Mouse (Mus musculus): ENCODE data around the gene Vcpkmt. TPM values are rescaled to one million over a fixed set of nuclear protein-coding genes. Genes with fewer than 3 reads are reported as not detected.

The Vcpkmt gene
- polyA plus RNA-seq, 1 experiment from 2014 or later, result 22.9 TPM

- no peaks in the 10 kb centered on the region for H3K36me3 ChIP-seq (replicated peaks; ENCODE audit: control insufficient read depth, insufficient read depth)
- H3K4me1 ChIP-seq (replicated peaks; ENCODE audit: control insufficient read depth, insufficient read depth, low read length), result no peaks in the 10 kb centered on the region; the same call in 1 of the 2 replicates
- H3K9me3 ChIP-seq (ENCODE audit: control insufficient read depth, low read length), result no peaks in the 10 kb centered on the region
- no peak overlapping the region for H3K9ac ChIP-seq
- H3K27ac ChIP-seq, result no peak overlapping the region
- no peaks in the 10 kb centered on the region for H3K27me3 ChIP-seq (ENCODE audit: control insufficient read depth, insufficient read depth, low read length)
- H3K4me3 ChIP-seq (replicated peaks; ENCODE audit: low read length), result no peak overlapping the region
- H3K4me2 ChIP-seq (replicated peaks), result no peak overlapping the region
- DNase-seq (ENCODE audit: low spot score) (no peak), ATAC-seq (ENCODE audit: low FRiP score) (no peak)
- 87% methylated on average over 4 of the region's 4 CpGs for WGBS
Measured at GRCm38 (mm10) chr12:69532091-69532490, 50.7 kb downstream of the Vcpkmt start.

- Histone ChIP-seq H3K4me3 (replicated peaks; ENCODE audit: low read length) (no peak overlapping the region), H3K4me2 (replicated peaks) (no peak overlapping the region), H3K4me1 (replicated peaks; ENCODE audit: control insufficient read depth, insufficient read depth, low read length) (no peaks in the 10 kb centered on the region), H3K9me3 (ENCODE audit: control insufficient read depth, low read length) (no peaks in the 10 kb centered on the region), H3K36me3 (replicated peaks; ENCODE audit: control insufficient read depth, insufficient read depth) (no peaks in the 10 kb centered on the region), H3K27me3 (ENCODE audit: control insufficient read depth, insufficient read depth, low read length) (no peaks in the 10 kb centered on the region), H3K27ac (no peak overlapping the region), H3K9ac (no peak overlapping the region)
- no peak for ATAC-seq (ENCODE audit: low FRiP score)
- WGBS, result 88% methylated on average over 13 of the region's 13 CpGs
- no peak for DNase-seq (ENCODE audit: low spot score)
Measured at GRCm38 (mm10) chr12:69529694-69530403, 53.0 kb downstream of the Vcpkmt start.

GRCm38 (mm10) chr12:69528275-69529032, 54.4 kb downstream of the Vcpkmt start:
- WGBS, result 92% methylated on average over 8 of the region's 8 CpGs
- Histone ChIP-seq H3K36me3 (replicated peaks; ENCODE audit: control insufficient read depth, insufficient read depth) (no peaks in the 10 kb centered on the region), H3K27ac (no peak overlapping the region), H3K27me3 (ENCODE audit: control insufficient read depth, insufficient read depth, low read length) (no peaks in the 10 kb centered on the region), H3K4me3 (replicated peaks; ENCODE audit: low read length) (no peak overlapping the region), H3K4me1 (replicated peaks; ENCODE audit: control insufficient read depth, insufficient read depth, low read length) (no peaks in the 10 kb centered on the region), H3K9ac (no peak overlapping the region), H3K4me2 (replicated peaks) (no peak overlapping the region), H3K9me3 (ENCODE audit: control insufficient read depth, low read length) (no peaks in the 10 kb centered on the region)
- ATAC-seq (ENCODE audit: low FRiP score), result no peak
- DNase-seq (ENCODE audit: low spot score), result no peak

Small RNA genes lying within 50 kb of the gene (microRNA-seq; reads per million reads assigned to microRNA genes)
- gene Gm23018, result not detected

Other genes with a start within 250 kb of the Vcpkmt start
- gene Nemf, start 225.9 kb downstream of the Vcpkmt start, polyA plus RNA-seq (2014; fragmentation: Nextera tagmentation; extraction: Ambion mirVana), result 77.2 and 80.9 TPM in 2 replicates
- 34.5 and 36.5 TPM in 2 replicates for gene Arf6, start 210.9 kb downstream of the Vcpkmt start, polyA plus RNA-seq (2014; fragmentation: Nextera tagmentation; extraction: Ambion mirVana)
- 1.4 and 1.7 TPM in 2 replicates for gene Gm9887, start 210.6 kb downstream of the Vcpkmt start, polyA plus RNA-seq (2014; fragmentation: Nextera tagmentation; extraction: Ambion mirVana)
- 14.5 and 15.6 TPM in 2 replicates for gene Sos2, start 98.8 kb upstream of the Vcpkmt start, polyA plus RNA-seq (2014; fragmentation: Nextera tagmentation; extraction: Ambion mirVana)
- 11.1 and 13.6 TPM in 2 replicates for gene L2hgdh, start 141.8 kb upstream of the Vcpkmt start, polyA plus RNA-seq (2014; fragmentation: Nextera tagmentation; extraction: Ambion mirVana)
- gene Atp5s, start 141.9 kb upstream of the Vcpkmt start, polyA plus RNA-seq (2014; fragmentation: Nextera tagmentation; extraction: Ambion mirVana), result 38.9 and 39.1 TPM in 2 replicates
- gene Cdkl1, start 208.2 kb upstream of the Vcpkmt start, polyA plus RNA-seq (2014; fragmentation: Nextera tagmentation; extraction: Ambion mirVana), result 10.6 TPM in 2 replicates

All from hindbrain, embryonic 14.5 days (tissue).